Mouse (Mus musculus) CD8-positive naive resting alpha-beta T cell, adult 2 months (primary cell): ENCODE data around the gene Aspm.
"Not testable (repeated sequence)": the region's sequence is repeated elsewhere in the genome, so short reads cannot be mapped to it uniquely, and the experiment has no call there.

Experiments
- DNase-seq, 2 experiments: peaks; one replicate each; pipeline ENCODE4 v3.0.0; 2022; ENCODE audit warnings: low read depth in 2 of 2, low spot score in 2 of 2

Gene Aspm

GRCm38 (mm10) chr1:139454340-139455225 lies at the start of gene Aspm:
Gene Aspm (plus strand): TSS chr1:139454772.
- peak; percentile 83 to 88 for DNase-seq

- DNase-seq: no peak
Observed at GRCm38 (mm10) chr1:139405766-139406165, 48.8 kb upstream of the Aspm start.

GRCm38 (mm10) chr1:139407701-139408100 lies 46.9 kb upstream of the Aspm start:
- no peak for DNase-seq

GRCm38 (mm10) chr1:139412365-139412764 lies 42.2 kb upstream of the Aspm start:
- DNase-seq: not testable (repeated sequence)

GRCm38 (mm10) chr1:139413465-139413864 lies 41.1 kb upstream of the Aspm start:
- DNase-seq: no peak

GRCm38 (mm10) chr1:139421521-139421874 lies 33.1 kb upstream of the Aspm start:
- no peak for DNase-seq

- DNase-seq: peak; percentile 85 to 86
Observed at GRCm38 (mm10) chr1:139421875-139422791, 32.4 kb upstream of the Aspm start, which contains the start of gene Zbtb41. Gene Zbtb41 (plus strand): TSS chr1:139422288.

- peak in 1 of 2 experiments; percentile 15 for DNase-seq
Observed at GRCm38 (mm10) chr1:139422941-139423340, 31.6 kb upstream of the Aspm start.

GRCm38 (mm10) chr1:139423931-139424330 lies 30.6 kb upstream of the Aspm start:
- DNase-seq: no peak

GRCm38 (mm10) chr1:139425006-139425405 lies 29.6 kb upstream of the Aspm start:
- DNase-seq: no peak

- no peak for DNase-seq
Observed at GRCm38 (mm10) chr1:139438373-139438772, 16.2 kb upstream of the Aspm start.

- DNase-seq: not testable (repeated sequence)
Observed at GRCm38 (mm10) chr1:139443103-139443502, 11.5 kb upstream of the Aspm start.

- peak in 1 of 2 experiments; percentile 1 for DNase-seq
Observed at GRCm38 (mm10) chr1:139455226-139455869, 776 bp downstream of the Aspm start.

- no peak for DNase-seq
Observed at GRCm38 (mm10) chr1:139460807-139461206, 6.2 kb downstream of the Aspm start.

GRCm38 (mm10) chr1:139465936-139466335 lies 11.4 kb downstream of the Aspm start:
- no peak for DNase-seq

- no peak for DNase-seq
Observed at GRCm38 (mm10) chr1:139478898-139479297, 24.3 kb downstream of the Aspm start.

- DNase-seq: no peak
Observed at GRCm38 (mm10) chr1:139480246-139480645, 25.7 kb downstream of the Aspm start.

GRCm38 (mm10) chr1:139481146-139481545 lies 26.6 kb downstream of the Aspm start:
- DNase-seq: no peak

- no peak for DNase-seq
Observed at GRCm38 (mm10) chr1:139494630-139495029, 40.1 kb downstream of the Aspm start.

GRCm38 (mm10) chr1:139495408-139495807 lies 40.8 kb downstream of the Aspm start:
- DNase-seq: no peak

- no peak for DNase-seq
Observed at GRCm38 (mm10) chr1:139496212-139496611, 41.6 kb downstream of the Aspm start.
